ENCODE assay signal across 12 mouse cellular contexts in the genomic region with DNA sequence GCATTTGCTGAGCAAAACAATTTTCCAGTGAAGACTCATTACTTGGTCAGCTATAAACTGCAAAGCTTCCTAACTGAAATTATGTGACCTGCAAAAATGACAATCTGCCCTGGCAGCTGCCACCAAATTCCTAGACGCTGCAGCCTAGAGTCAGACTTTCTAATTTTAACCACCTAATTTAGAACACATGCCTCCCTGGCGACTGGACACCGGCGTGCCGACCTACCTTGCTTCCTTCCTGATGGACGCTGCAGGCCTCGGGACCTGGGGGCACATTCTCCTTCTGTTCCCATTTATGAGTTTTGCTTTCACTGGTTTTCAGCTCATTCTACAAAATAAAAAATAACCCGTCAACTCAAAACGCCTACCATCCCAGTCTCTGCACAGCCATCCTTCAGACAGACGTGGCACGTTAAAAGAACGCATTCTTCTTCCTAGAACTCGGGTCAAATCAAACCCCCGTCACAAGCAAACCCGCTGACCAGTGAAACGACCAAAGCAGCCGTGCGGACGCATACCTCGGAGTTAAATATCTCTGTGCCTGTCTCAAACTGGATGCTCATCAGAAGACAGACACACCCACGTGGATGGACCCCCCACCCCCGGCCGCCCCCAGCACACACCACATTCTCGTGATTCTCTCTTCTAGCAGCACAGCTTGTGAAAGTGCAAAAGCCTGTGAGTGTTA. TPM values are rescaled to one million over a fixed set of nuclear protein-coding genes. Genes with fewer than 3 reads are reported as not detected.
A peak's percentile ranks its signal among the peaks of the same experiment; 100 is the strongest.
DNase-seq lines count a peak whose midpoint lies in the region; ATAC-seq and TF ChIP-seq lines count a peak whose summit lies in the region.
"Had no signal": no experiment of that assay in that cellular context is flagged by ENCODE, and none has a peak within 500 bp of the region (broad histone marks: within the 10 kb centered on the region; RNA-seq: fewer than 3 reads in every experiment).

No protein-coding gene starts in this region.

- 42% methylated on average over 24 of the region's 24 CpGs for WGBS in hindbrain, embryonic 10.5 days
- WGBS in hindbrain, embryonic 16.5 days: 44% methylated on average over 24 of the region's 24 CpGs
- 13% methylated on average over 24 of the region's 24 CpGs for WGBS in limb, embryonic 14.5 days

- H3K36me3 ChIP-seq in hindbrain, embryonic 10.5 days: peaks cover 26% of the 10 kb centered on the region
- H3K36me3 ChIP-seq in hindbrain, embryonic 16.5 days (ENCODE audit: control insufficient read depth, insufficient read depth, low read length): no peaks in the 10 kb centered on the region
- H3K36me3 ChIP-seq in limb, embryonic 14.5 days (ENCODE audit: control insufficient read depth, insufficient read depth, low read length): peaks cover 63% of the 10 kb centered on the region

- H3K4me3 ChIP-seq in hindbrain, embryonic 10.5 days: no peak overlapping the region
- H3K4me3 ChIP-seq in hindbrain, embryonic 16.5 days (ENCODE audit: low read length): no peak overlapping the region
- no peak overlapping the region for H3K4me3 ChIP-seq in limb, embryonic 14.5 days (replicated peaks; ENCODE audit: low read length)
- H3K4me3 ChIP-seq: erythroblast, embryonic 14.5 days had no signal

- peak; percentile 35 for DNase-seq in hindbrain, embryonic 10.5 days (ENCODE audit: low spot score)
- peak; percentile 66 to 75 for DNase-seq in cerebellum, postnatal 14 days
- peak; percentile 40 to 44 for DNase-seq in heart, adult 9 months (ENCODE audit: low spot score in 2 of 2)
- DNase-seq in limb, embryonic 14.5 days (ENCODE audit: low spot score): no peak
- no peak for DNase-seq in layer of hippocampus, adult 9-10 months (ENCODE audit: low spot score)
- no peak for DNase-seq in adrenal gland, adult (ENCODE audit: inconsistent age in 2 of 2, low spot score in 1 of 2)
- DNase-seq: adrenal gland, adult 2 months; kidney, adult 9 months; lung, postnatal 36 days had no signal

- no peak for TF ChIP-seq POLR2A in limb, embryonic 14.5 days (IDR thresholded peaks at IDR 0.05; ENCODE audit: borderline replicate concordance, extremely low read depth, insufficient read depth, insufficient read length)

- peaks cover 40% of the 10 kb centered on the region for H3K4me1 ChIP-seq in hindbrain, embryonic 10.5 days (replicated peaks)
- H3K4me1 ChIP-seq in hindbrain, embryonic 16.5 days (ENCODE audit: control insufficient read depth, insufficient read depth, low read depth, low read length): no peaks in the 10 kb centered on the region; the same call in none of the 2 replicates
- peaks cover 29% of the 10 kb centered on the region for H3K4me1 ChIP-seq in limb, embryonic 14.5 days (ENCODE audit: control insufficient read depth, insufficient read depth, low read length)

- no peaks in the 10 kb centered on the region for H3K9me3 ChIP-seq in hindbrain, embryonic 10.5 days
- H3K9me3 ChIP-seq in hindbrain, embryonic 16.5 days (ENCODE audit: control insufficient read depth, low read length): no peaks in the 10 kb centered on the region
- H3K9me3 ChIP-seq in limb, embryonic 14.5 days (ENCODE audit: control insufficient read depth, low read length): no peaks in the 10 kb centered on the region

- H3K27ac ChIP-seq in hindbrain, embryonic 10.5 days: peak overlapping the region; percentile 12; the same call in 1 of the 2 replicates
- no peak overlapping the region for H3K27ac ChIP-seq in hindbrain, embryonic 16.5 days (ENCODE audit: low read depth, low read length)
- H3K27ac ChIP-seq in limb, embryonic 14.5 days (replicated peaks; ENCODE audit: low read depth, low read length): peak overlapping the region; percentile 63

- no peak for ATAC-seq in hindbrain, embryonic 16.5 days
- ATAC-seq in limb, embryonic 14.5 days (ENCODE audit: low FRiP score, low read depth): no peak
- no peak for ATAC-seq in CD4-positive, CD25-positive, alpha-beta regulatory T cell, adult 4 months

- H3K4me2 ChIP-seq in hindbrain, embryonic 16.5 days (ENCODE audit: low read length): no peak overlapping the region
- peak overlapping the region; percentile 19; the same call in 1 of the 2 replicates for H3K4me2 ChIP-seq in limb, embryonic 14.5 days (replicated peaks; ENCODE audit: low read depth, low read length, severe bottlenecking)

- H3K9ac ChIP-seq in hindbrain, embryonic 16.5 days (ENCODE audit: low read depth, low read length): no peak overlapping the region
- peak overlapping the region; percentile 12; the same call in 1 of the 2 replicates for H3K9ac ChIP-seq in limb, embryonic 14.5 days (ENCODE audit: low read depth, low read length, severe bottlenecking)

- H3K27me3 ChIP-seq in hindbrain, embryonic 10.5 days (ENCODE audit: insufficient read depth, poor library complexity, severe bottlenecking): no peaks in the 10 kb centered on the region
- H3K27me3 ChIP-seq in hindbrain, embryonic 16.5 days (replicated peaks; ENCODE audit: control insufficient read depth, insufficient read depth, low read length): no peaks in the 10 kb centered on the region
- H3K27me3 ChIP-seq in limb, embryonic 14.5 days (ENCODE audit: control insufficient read depth, insufficient read depth, low read length): no peaks in the 10 kb centered on the region

RNA-seq across cellular contexts. Expression of gene Cers5, which starts 29.3 kb away (rescaled TPM):
- 59.1 and 61.3 TPM in 2 replicates for polyA plus RNA-seq in hindbrain, embryonic 10.5 days (2016; fragmentation: Nextera tagmentation; extraction: Ambion mirVana)
- 91.9 and 95.2 TPM in 2 replicates for polyA plus RNA-seq in hindbrain, embryonic 16.5 days (2015; fragmentation: Nextera tagmentation; extraction: Ambion mirVana)
- 75.1 and 89.2 TPM in 2 replicates for polyA plus RNA-seq in limb, embryonic 14.5 days (2012; rRNA removed)
- polyA plus RNA-seq in limb, embryonic 14.5 days (2014; fragmentation: Nextera tagmentation; extraction: Ambion mirVana): 84.9 and 85.8 TPM in 2 replicates
- polyA plus RNA-seq in CD4-positive, CD25-positive, alpha-beta regulatory T cell, adult 4 months (2017; shearing (Covaris generic)): 10 to 100 TPM; 54.4 to 64.6 TPM

Comparison
In these comparisons a context has a peak if more than half of its experiments do, and no peak if none do; other contexts are left out.
1. DNase-seq: peak in hindbrain, embryonic 10.5 days (single experiment), cerebellum, postnatal 14 days (2 of 2) and heart, adult 9 months (2 of 2); none in limb, embryonic 14.5 days (single experiment), layer of hippocampus, adult 9-10 months (single experiment) and adrenal gland, adult (0 of 2).